8 mouse cellular contexts compared by ENCODE assay signal in the genomic region with DNA sequence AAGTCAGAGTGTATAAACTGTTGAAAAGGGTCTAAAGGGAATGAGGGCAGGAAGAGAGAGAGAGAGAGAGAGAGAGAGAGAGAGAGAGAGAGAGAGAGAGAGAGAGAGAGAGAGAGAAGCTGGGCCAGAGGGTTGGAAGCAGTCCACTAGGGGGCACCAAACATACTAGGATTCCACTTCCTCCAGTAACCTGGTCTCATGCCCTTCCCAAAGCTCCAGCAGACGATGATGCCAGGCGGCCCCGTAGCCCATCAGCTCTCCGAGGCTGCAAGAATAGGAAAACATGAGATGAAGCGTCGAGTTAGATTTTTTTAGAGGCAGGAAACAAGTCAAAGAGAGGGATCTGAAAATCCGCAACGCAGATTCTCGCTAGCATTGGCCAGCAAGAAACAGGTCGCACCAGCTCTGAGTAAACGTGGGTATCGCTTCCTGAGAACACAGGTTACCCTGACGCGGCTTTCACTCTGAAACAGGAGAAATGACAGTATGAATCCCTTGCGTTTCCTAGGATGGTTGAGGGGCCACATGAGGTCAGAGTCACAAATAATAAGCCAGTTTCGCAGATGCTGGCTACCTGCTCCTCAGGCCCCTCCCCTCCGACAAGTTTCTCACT. TPM values are rescaled to one million over a fixed set of nuclear protein-coding genes. Genes with fewer than 3 reads are reported as not detected.
DNase-seq lines count a peak whose midpoint lies in the region; ATAC-seq and TF ChIP-seq lines count a peak whose summit lies in the region.

No protein-coding gene starts in this region.

- H3K79me2 ChIP-seq in CH12.LX (replicated peaks; ENCODE audit: control insufficient read depth, extremely low read depth, insufficient read depth, poor library complexity, severe bottlenecking) (no peaks in the 10 kb centered on the region), myocyte (ENCODE audit: control insufficient read depth, insufficient read depth) (no peaks in the 10 kb centered on the region)
- H3K79me2 ChIP-seq in liver, adult 2 months (ENCODE audit: control insufficient read depth, insufficient read depth, low read length): no peaks in the 10 kb centered on the region

- peak; percentile 49 to 81 for TF ChIP-seq CTCF in CH12.LX (conservative IDR thresholded peaks at IDR 0.05 in 1 of 2, IDR thresholded peaks at IDR 0.05 in 1 of 2; ENCODE audit: low read depth in 2 of 2, low read length in 2 of 2)
- TF ChIP-seq CTCF in liver, adult 2 months (IDR thresholded peaks at IDR 0.05; ENCODE audit: low read depth, low read length): peak; percentile 73

- TF ChIP-seq POLR2A in CH12.LX (IDR thresholded peaks at IDR 0.05; ENCODE audit: low read depth, low read length) (no peak), myocyte (IDR thresholded peaks at IDR 0.05; ENCODE audit: insufficient read length, low read depth) (no peak)
- TF ChIP-seq POLR2A in liver, adult 2 months (IDR thresholded peaks at IDR 0.05; ENCODE audit: extremely low read depth, insufficient read depth, low read length): no peak

- dilution Hi-C loops in CH12.LX (cut with MboI; ENCODE audit: extremely low pct_ligation_motif_present, extremely low pct_unique_long_range_greater_than_20kb, low sequenced_read_pairs): no loop called here

- ATAC-seq in heart, embryonic 15.5 days (replicated peaks; ENCODE audit: insufficient number of reproducible peaks, insufficient read depth, low FRiP score, low read depth): no peak

- H3K27me3 ChIP-seq in CH12.LX (replicated peaks) (no peaks in the 10 kb centered on the region), myocyte (ENCODE audit: control insufficient read depth, insufficient read depth, insufficient read length) (peaks cover 38% of the 10 kb centered on the region)
- H3K27me3 ChIP-seq in forebrain, embryonic 10.5 days (ENCODE audit: poor library complexity, severe bottlenecking): peaks cover 9% of the 10 kb centered on the region
- H3K27me3 ChIP-seq in heart, embryonic 15.5 days: peaks cover 5% of the 10 kb centered on the region
- H3K27me3 ChIP-seq in liver, adult 2 months (ENCODE audit: control insufficient read depth, insufficient read depth, low read length): no peaks in the 10 kb centered on the region

- TF ChIP-seq RAD21 in CH12.LX (IDR thresholded peaks at IDR 0.05; ENCODE audit: low read depth, low read length): peak; percentile 60

- in situ Hi-C loops in CH12.LX (cut with MboI; ENCODE audit: low pct_ligation_motif_present, low pct_unique_long_range_greater_than_20kb, low sequenced_read_pairs): no loop called here

- no peaks in the 10 kb centered on the region for H3K36me3 ChIP-seq in CH12.LX (replicated peaks in 1 of 2; ENCODE audit: control insufficient read depth in 1 of 2, insufficient read depth in 1 of 2, low read length in 1 of 2)
- H3K36me3 ChIP-seq in forebrain, embryonic 10.5 days (replicated peaks): no peaks in the 10 kb centered on the region
- H3K36me3 ChIP-seq in heart, embryonic 15.5 days: no peaks in the 10 kb centered on the region
- H3K36me3 ChIP-seq in liver, adult 2 months (ENCODE audit: control insufficient read depth, insufficient read depth, low read length): no peaks in the 10 kb centered on the region
- H3K36me3 ChIP-seq in myocyte (ENCODE audit: control insufficient read depth, insufficient read depth): no peaks in the 10 kb centered on the region

- no peaks in the 10 kb centered on the region for H3K9me3 ChIP-seq in CH12.LX (replicated peaks; ENCODE audit: low read length)
- no peaks in the 10 kb centered on the region for H3K9me3 ChIP-seq in forebrain, embryonic 10.5 days
- H3K9me3 ChIP-seq in heart, embryonic 15.5 days (replicated peaks): no peaks in the 10 kb centered on the region

- TF ChIP-seq EP300 in CH12.LX (IDR thresholded peaks at IDR 0.05; ENCODE audit: low read length): no peak

- no peak overlapping the region for H3K27ac ChIP-seq in CH12.LX (ENCODE audit: insufficient read depth, low read depth)
- H3K27ac ChIP-seq in forebrain, embryonic 10.5 days: no peak overlapping the region
- H3K27ac ChIP-seq in heart, embryonic 15.5 days: no peak overlapping the region
- no peak overlapping the region for H3K27ac ChIP-seq in liver, adult 2 months (replicated peaks; ENCODE audit: insufficient read depth, low read depth, low read length)

- H3K4me2 ChIP-seq in CH12.LX (ENCODE audit: insufficient read depth, low read depth, poor library complexity, severe bottlenecking) (no peak overlapping the region), myocyte (ENCODE audit: low read depth) (peak overlapping the region; percentile 51)
- H3K4me2 ChIP-seq in heart, embryonic 15.5 days: peak overlapping the region; percentile 66

- H3ac ChIP-seq in myocyte (ENCODE audit: control insufficient read depth, insufficient read length): no peak overlapping the region

- peaks cover 0 to 4% of the 10 kb centered on the region in 2 experiments; a peak in 2 of 4 replicates for H3K4me1 ChIP-seq in CH12.LX (ENCODE audit: control insufficient read depth in 1 of 2, insufficient read depth in 2 of 2)
- H3K4me1 ChIP-seq in forebrain, embryonic 10.5 days: 0 out of 2 replicates have a peak, but pooled peaks cover 5% of the 10 kb centered on the region
- peaks cover 5% of the 10 kb centered on the region for H3K4me1 ChIP-seq in heart, embryonic 15.5 days (replicated peaks)
- H3K4me1 ChIP-seq in liver, adult 2 months (ENCODE audit: control insufficient read depth, insufficient read depth, low read length): no peaks in the 10 kb centered on the region

- peak; percentile 66 for DNase-seq in CH12.LX (ENCODE audit: extremely low read depth)
- DNase-seq in c-Kit-negative CD71-positive TER-119-positive erythroid progenitor cells, embryonic 14.5 days (ENCODE audit: low read depth, low spot score): peak; percentile 17
- DNase-seq in forebrain, embryonic 10.5 days (ENCODE audit: extremely low spot score, low spot score): peak; percentile 70
- DNase-seq in kidney, postnatal 10 days: peak; percentile 88
- DNase-seq in liver, adult 2 months (ENCODE audit: extremely low read depth, low read depth, low spot score): peak; percentile 41
- DNase-seq in telencephalon, adult 2 months (ENCODE audit: low read depth, low spot score): peak; percentile 89

- 21% methylated on average over 17 of the region's 17 CpGs for WGBS in forebrain, embryonic 10.5 days
- 21% methylated on average over 17 of the region's 17 CpGs for WGBS in heart, embryonic 15.5 days
- WGBS in liver, adult 2 months: 22% methylated on average over 17 of the region's 17 CpGs

- no peak overlapping the region for H3K9ac ChIP-seq in CH12.LX (ENCODE audit: insufficient read depth, low read depth)
- 0 out of 2 replicates have a peak overlapping the region, but pooled peaks have one; percentile 26 for H3K9ac ChIP-seq in heart, embryonic 15.5 days
- no peak overlapping the region for H3K9ac ChIP-seq in liver, adult 2 months (ENCODE audit: low read depth, low read length)

- H3K4me3 ChIP-seq in CH12.LX (replicated peaks in 1 of 3; ENCODE audit: low read depth in 2 of 3, low read length in 2 of 3, poor library complexity in 1 of 3) (no peak overlapping the region), myocyte (no peak overlapping the region)
- H3K4me3 ChIP-seq in forebrain, embryonic 10.5 days: peak overlapping the region; percentile 47
- H3K4me3 ChIP-seq in heart, embryonic 15.5 days: peak overlapping the region; percentile 38
- H3K4me3 ChIP-seq in liver, adult 2 months (ENCODE audit: insufficient read depth, low read depth, low read length): no peak overlapping the region

TF ChIP-seq in CH12.LX, 34 proteins besides CTCF, POLR2A, EP300 and RAD21 (continues in another document):
- TF ChIP-seq SMC3 (IDR thresholded peaks at IDR 0.05; ENCODE audit: low read depth, low read length) (peak; percentile 71), SIN3A (IDR thresholded peaks at IDR 0.05; ENCODE audit: low read length) (no peak), JUND (conservative IDR thresholded peaks at IDR 0.05; ENCODE audit: low read depth, low read length) (0 out of 2 replicates have a peak, but pooled peaks have one; percentile 41), MYC (IDR thresholded peaks at IDR 0.05; ENCODE audit: low read depth, low read length) (0 out of 2 replicates have a peak, but pooled peaks have one; percentile 14), ELF1 (IDR thresholded peaks at IDR 0.05; ENCODE audit: low read depth, low read length) (0 out of 2 replicates have a peak, but pooled peaks have one; percentile 24), MEF2A (IDR thresholded peaks at IDR 0.05; ENCODE audit: borderline replicate concordance, low read depth, low read length) (0 out of 2 replicates have a peak, but pooled peaks have one; percentile 19)

TF ChIP-seq in myocyte, 11 proteins besides CTCF, POLR2A, EP300 and RAD21 (continues in another document):
- no peak for TF ChIP-seq SRF (IDR thresholded peaks at IDR 0.05; ENCODE audit: control insufficient read depth, insufficient read length, low read depth)
- no peak for TF ChIP-seq E2F4 (IDR thresholded peaks at IDR 0.05; ENCODE audit: insufficient read depth)
- TF ChIP-seq MAX (IDR thresholded peaks at IDR 0.05; ENCODE audit: low read depth): no peak
- no peak for TF ChIP-seq MYOG (IDR thresholded peaks at IDR 0.05; ENCODE audit: control insufficient read depth in 1 of 3, insufficient read depth in 1 of 3, insufficient read length in 2 of 3, low read depth in 2 of 3)
- no peak for TF ChIP-seq TCF3 (IDR thresholded peaks at IDR 0.05; ENCODE audit: insufficient read length, low read depth)
- TF ChIP-seq MYOD1 (IDR thresholded peaks at IDR 0.05; ENCODE audit: control insufficient read depth in 1 of 3, insufficient read length in 2 of 3, low read depth in 2 of 3): no peak
- no peak for TF ChIP-seq CEBPB (IDR thresholded peaks at IDR 0.05; ENCODE audit: insufficient read depth, poor library complexity, severe bottlenecking)
- no peak for TF ChIP-seq POLR2AphosphoS2 (IDR thresholded peaks at IDR 0.05; ENCODE audit: insufficient read length, low read depth)

RNA-seq across cellular contexts. Expression of gene Mfsd6l, which starts 10.6 kb away (rescaled TPM):
- 4.1 and 4.2 TPM in 2 replicates for total RNA-seq in CH12.LX (2012; rRNA removed)
- total RNA-seq in CH12.LX (2014; rRNA removed): 4.0 and 5.1 TPM in 2 replicates
- polyA plus RNA-seq in CH12.LX (2012; ENCODE audit: insufficient read length, low read depth): 6.4 and 7.2 TPM in 2 replicates
- 0.22 TPM in 1 of 2 replicates, not detected in the other for polyA plus RNA-seq in forebrain, embryonic 10.5 days (2016; fragmentation: Nextera tagmentation; extraction: Ambion mirVana)
- polyA plus RNA-seq in heart, embryonic 15.5 days (2015; fragmentation: Nextera tagmentation; extraction: Ambion mirVana): 0.19 TPM in 1 of 2 replicates, not detected in the other
- total RNA-seq in liver, adult 2 months (2014; rRNA removed): not detected in 2 replicates
- polyA plus RNA-seq in liver, adult 2 months (2012; rRNA removed): 0.06 and 0.07 TPM in 2 replicates
- polyA plus RNA-seq in myocyte (2012; fragmentation: generic; extraction: Trizol): not detected

RNA-seq across cellular contexts. Expression of gene Ccdc42, which starts 20.3 kb away (rescaled TPM):
- total RNA-seq in CH12.LX (2012; rRNA removed) (not detected in 2 replicates), CH12.LX (2014; rRNA removed) (not detected in 2 replicates)
- polyA plus RNA-seq in CH12.LX (2012; ENCODE audit: insufficient read length, low read depth) (not detected in 2 replicates), myocyte (2012; fragmentation: generic; extraction: Trizol) (not detected)
- polyA plus RNA-seq in forebrain, embryonic 10.5 days (2016; fragmentation: Nextera tagmentation; extraction: Ambion mirVana): 1.1 and 1.6 TPM in 2 replicates
- polyA plus RNA-seq in heart, embryonic 15.5 days (2015; fragmentation: Nextera tagmentation; extraction: Ambion mirVana): 1.0 and 1.4 TPM in 2 replicates
- total RNA-seq in liver, adult 2 months (2014; rRNA removed): not detected in 2 replicates
- polyA plus RNA-seq in liver, adult 2 months (2012; rRNA removed): not detected in 2 replicates

Comparison
In these comparisons a context has a peak if more than half of its experiments do, and no peak if none do; other contexts are left out.
1. DNase-seq: peak in every context shown above with its lines; median percentile 89 in telencephalon, adult 2 months; 88 in kidney, postnatal 10 days; 70 in forebrain, embryonic 10.5 days; 66 in CH12.LX; 41 in liver, adult 2 months; 17 in c-Kit-negative CD71-positive TER-119-positive erythroid progenitor cells, embryonic 14.5 days.
2. H3K4me3 ChIP-seq: peak in forebrain, embryonic 10.5 days (single experiment) and heart, embryonic 15.5 days (single experiment); none in CH12.LX (0 of 3), liver, adult 2 months (single experiment) and myocyte (single experiment).